Mouse (Mus musculus): ENCODE data around the gene Lmnb2.

Lmnb2 gene

GRCm38 (mm10) chr10:80854913-80855748 is 62.9 kb downstream of the Lmnb2 start, which contains the start of the genes Lsm7 and Sppl2b:
TSS of gene Lsm7 (minus strand) at chr10:80855209.
TSS of gene Sppl2b (plus strand) at chr10:80855275.
- DNase-seq, result peak; percentile 96

Data from kidney, postnatal 25 days (tissue).